Mouse (Mus musculus): ENCODE data around the gene Fstl5. TPM values are rescaled to one million over a fixed set of nuclear protein-coding genes. Genes with fewer than 3 reads are reported as not detected.

Fstl5 gene
- polyA plus RNA-seq, 1 experiment from 2014 or later = 1.7 TPM

DNA sequence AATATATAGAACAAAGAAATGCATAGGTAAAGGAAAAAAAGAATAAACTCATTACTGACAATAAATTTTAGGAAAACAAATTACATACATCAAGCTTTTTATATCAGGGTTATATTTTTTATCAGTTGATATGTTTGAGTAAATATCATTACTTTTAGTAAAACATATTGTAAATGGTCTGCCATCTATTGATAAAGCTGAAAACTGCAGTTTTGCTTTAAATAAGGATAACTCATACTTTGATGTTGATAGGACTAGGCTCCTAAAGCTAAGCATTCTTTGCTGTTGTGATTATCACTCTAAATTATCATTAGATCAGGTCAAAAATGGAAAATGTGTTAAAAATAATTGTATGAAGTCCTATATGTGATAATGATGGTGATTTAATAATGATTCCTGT is 493.3 kb downstream of the Fstl5 start:
- Histone ChIP-seq H3K4me3 (ENCODE audit: low read depth, low read length) (no peak overlapping the region), H3K4me1 (replicated peaks; ENCODE audit: control insufficient read depth, insufficient read depth) (no peaks in the 10 kb centered on the region), H3K36me3 (ENCODE audit: control insufficient read depth, insufficient read depth, low read length) (no peaks in the 10 kb centered on the region), H3K27me3 (ENCODE audit: control insufficient read depth, insufficient read depth, low read length) (no peaks in the 10 kb centered on the region), H3K9ac (ENCODE audit: low read length) (no peak overlapping the region), H3K9me3 (ENCODE audit: control insufficient read depth, low read length) (no peaks in the 10 kb centered on the region), H3K27ac (replicated peaks) (no peak overlapping the region), H3K4me2 (replicated peaks; ENCODE audit: low read depth) (no peak overlapping the region)
- no peak for ATAC-seq (ENCODE audit: low FRiP score, low TSS enrichment)
- no peak for DNase-seq (ENCODE audit: low spot score)
- TF ChIP-seq EP300 (optimal IDR thresholded peaks at IDR 0.05) (no peak), CTCF (IDR thresholded peaks at IDR 0.05; ENCODE audit: low read depth) (no peak)

DNA sequence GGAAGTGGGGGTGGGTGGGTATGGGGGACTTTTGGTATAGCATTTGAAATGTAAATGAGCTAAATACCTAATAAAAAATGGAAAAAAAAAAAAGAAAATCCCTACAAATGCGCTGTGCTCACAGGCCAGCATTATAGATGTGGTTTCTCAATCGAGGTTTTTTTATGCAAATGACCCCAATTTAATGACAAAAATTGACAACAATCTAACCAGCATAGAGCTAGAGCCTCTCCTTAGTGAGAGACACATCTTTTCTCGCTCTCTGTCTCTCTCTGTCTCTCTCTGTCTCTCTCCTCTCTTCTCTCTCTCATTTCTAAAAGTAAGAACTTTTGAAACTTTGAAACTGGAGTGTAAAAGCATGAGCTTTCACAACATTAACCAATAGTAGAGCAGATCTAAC is 498.4 kb downstream of the Fstl5 start:
- Histone ChIP-seq H3K4me1 (replicated peaks; ENCODE audit: control insufficient read depth, insufficient read depth) (no peaks in the 10 kb centered on the region), H3K27ac (replicated peaks) (no peak overlapping the region), H3K36me3 (ENCODE audit: control insufficient read depth, insufficient read depth, low read length) (no peaks in the 10 kb centered on the region), H3K4me2 (replicated peaks; ENCODE audit: low read depth) (no peak overlapping the region), H3K9ac (ENCODE audit: low read length) (no peak overlapping the region), H3K27me3 (ENCODE audit: control insufficient read depth, insufficient read depth, low read length) (no peaks in the 10 kb centered on the region), H3K4me3 (ENCODE audit: low read depth, low read length) (no peak overlapping the region), H3K9me3 (ENCODE audit: control insufficient read depth, low read length) (no peaks in the 10 kb centered on the region)
- 78% methylated on average over 3 of the region's 3 CpGs for WGBS
- DNase-seq (ENCODE audit: low spot score) = no peak
- TF ChIP-seq EP300 (optimal IDR thresholded peaks at IDR 0.05) = no peak
- no peak for TF ChIP-seq CTCF (IDR thresholded peaks at IDR 0.05; ENCODE audit: low read depth)
- no peak for ATAC-seq (ENCODE audit: low FRiP score, low TSS enrichment)

DNA sequence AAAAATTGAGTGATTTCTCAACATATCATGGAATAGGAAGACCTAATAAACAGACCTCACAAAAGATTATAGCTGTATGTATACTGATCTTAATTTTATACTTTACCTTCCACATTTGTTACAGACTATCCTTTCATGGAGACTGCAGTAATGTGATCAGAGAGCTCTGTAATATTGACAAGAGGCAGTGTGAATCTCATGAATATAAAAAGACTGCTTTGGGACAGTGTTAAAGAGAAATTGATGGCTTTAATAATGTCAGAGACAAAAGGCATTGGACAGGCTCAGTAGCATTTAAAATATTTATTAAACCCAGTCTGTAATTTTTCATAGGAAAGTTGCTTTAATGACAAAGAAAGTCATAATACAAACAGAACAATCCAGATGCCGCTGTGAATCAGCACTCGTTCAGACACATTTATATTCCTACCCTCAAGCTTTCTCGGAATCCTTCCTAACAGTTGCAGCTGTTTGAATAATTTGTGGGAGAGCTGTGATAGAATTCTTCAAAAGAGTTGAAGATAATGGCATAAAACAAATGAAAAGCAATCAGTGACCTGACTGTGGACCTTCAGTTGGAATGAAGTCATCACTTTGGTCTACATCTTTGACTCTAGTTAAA is 499.0 kb downstream of the Fstl5 start:
- no peak for DNase-seq (ENCODE audit: low spot score)
- H3K9ac ChIP-seq (ENCODE audit: low read length) = no peak overlapping the region
- H3K4me3 ChIP-seq (ENCODE audit: low read depth, low read length) = no peak overlapping the region
- no peak for ATAC-seq (ENCODE audit: low FRiP score, low TSS enrichment)
- H3K4me1 ChIP-seq (replicated peaks; ENCODE audit: control insufficient read depth, insufficient read depth) = no peaks in the 10 kb centered on the region
- H3K36me3 ChIP-seq (ENCODE audit: control insufficient read depth, insufficient read depth, low read length) = no peaks in the 10 kb centered on the region
- whole genome bisulfite sequencing = 53% methylated on average over 3 of the region's 3 CpGs
- H3K27me3 ChIP-seq (ENCODE audit: control insufficient read depth, insufficient read depth, low read length) = no peaks in the 10 kb centered on the region
- no peak overlapping the region for H3K4me2 ChIP-seq (replicated peaks; ENCODE audit: low read depth)
- no peaks in the 10 kb centered on the region for H3K9me3 ChIP-seq (ENCODE audit: control insufficient read depth, low read length)
- TF ChIP-seq EP300 (optimal IDR thresholded peaks at IDR 0.05) (no peak), CTCF (IDR thresholded peaks at IDR 0.05; ENCODE audit: low read depth) (no peak)
- no peak overlapping the region for H3K27ac ChIP-seq (replicated peaks)

DNA sequence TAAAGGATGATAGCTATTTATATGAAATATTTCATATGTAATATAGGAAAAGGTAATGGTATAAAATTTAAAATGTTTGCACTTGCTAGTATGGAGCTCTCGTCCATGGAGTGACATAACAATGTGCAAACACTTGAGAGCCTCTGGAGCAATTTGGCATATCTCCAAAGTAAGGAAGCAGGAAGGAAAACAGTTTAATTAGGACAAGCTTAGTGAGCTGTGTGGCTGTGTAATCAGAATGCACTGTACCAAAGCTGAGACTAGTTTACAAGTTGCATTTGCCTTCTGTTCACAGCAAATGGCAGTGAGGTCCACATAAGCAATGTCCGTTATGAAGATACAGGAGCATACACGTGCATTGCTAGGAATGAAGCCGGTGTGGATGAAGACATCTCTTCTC is 519.1 kb downstream of the Fstl5 start:
- Histone ChIP-seq H3K9ac (ENCODE audit: low read length) (no peak overlapping the region), H3K27ac (replicated peaks) (no peak overlapping the region), H3K36me3 (ENCODE audit: control insufficient read depth, insufficient read depth, low read length) (no peaks in the 10 kb centered on the region), H3K4me3 (ENCODE audit: low read depth, low read length) (no peak overlapping the region), H3K4me2 (replicated peaks; ENCODE audit: low read depth) (no peak overlapping the region), H3K4me1 (replicated peaks; ENCODE audit: control insufficient read depth, insufficient read depth) (no peaks in the 10 kb centered on the region), H3K9me3 (ENCODE audit: control insufficient read depth, low read length) (no peaks in the 10 kb centered on the region), H3K27me3 (ENCODE audit: control insufficient read depth, insufficient read depth, low read length) (no peaks in the 10 kb centered on the region)
- 50% methylated on average over 4 of the region's 4 CpGs for WGBS
- no peak for ATAC-seq (ENCODE audit: low FRiP score, low TSS enrichment)
- no peak for DNase-seq (ENCODE audit: low spot score)
- TF ChIP-seq CTCF (IDR thresholded peaks at IDR 0.05; ENCODE audit: low read depth) (no peak), EP300 (optimal IDR thresholded peaks at IDR 0.05) (no peak)

DNA sequence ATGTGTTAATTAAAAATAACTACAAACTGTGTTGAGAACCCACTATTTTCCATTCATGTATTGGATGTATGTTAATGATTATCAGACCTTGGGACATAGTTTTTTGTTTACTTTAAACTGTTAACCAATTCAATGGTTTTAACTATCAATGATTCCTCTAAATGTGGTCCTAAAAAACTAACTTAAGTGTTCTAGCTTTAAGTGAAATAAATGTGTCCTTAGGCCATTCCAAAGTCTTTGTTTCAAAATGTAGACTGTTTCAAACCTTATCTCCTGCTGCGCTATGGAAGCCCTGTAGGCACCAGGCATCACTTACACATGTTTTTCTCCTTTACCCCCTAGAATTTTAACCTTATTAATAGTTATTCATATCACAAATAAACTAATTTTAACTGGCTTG is 546.0 kb downstream of the Fstl5 start:
- H3K4me1 ChIP-seq (replicated peaks; ENCODE audit: control insufficient read depth, insufficient read depth) = no peaks in the 10 kb centered on the region
- no peak overlapping the region for H3K4me3 ChIP-seq (ENCODE audit: low read depth, low read length)
- H3K36me3 ChIP-seq (ENCODE audit: control insufficient read depth, insufficient read depth, low read length) = no peaks in the 10 kb centered on the region
- no peak for TF ChIP-seq EP300 (optimal IDR thresholded peaks at IDR 0.05)
- TF ChIP-seq CTCF (IDR thresholded peaks at IDR 0.05; ENCODE audit: low read depth) = no peak
- no peaks in the 10 kb centered on the region for H3K9me3 ChIP-seq (ENCODE audit: control insufficient read depth, low read length)
- no peak overlapping the region for H3K9ac ChIP-seq (ENCODE audit: low read length)
- no peak for ATAC-seq (ENCODE audit: low FRiP score, low TSS enrichment)
- no peak overlapping the region for H3K4me2 ChIP-seq (replicated peaks; ENCODE audit: low read depth)
- DNase-seq (ENCODE audit: low spot score) = no peak
- 77% methylated on average over 1 of the region's 1 CpGs for WGBS
- no peaks in the 10 kb centered on the region for H3K27me3 ChIP-seq (ENCODE audit: control insufficient read depth, insufficient read depth, low read length)
- H3K27ac ChIP-seq (replicated peaks) = no peak overlapping the region

DNA sequence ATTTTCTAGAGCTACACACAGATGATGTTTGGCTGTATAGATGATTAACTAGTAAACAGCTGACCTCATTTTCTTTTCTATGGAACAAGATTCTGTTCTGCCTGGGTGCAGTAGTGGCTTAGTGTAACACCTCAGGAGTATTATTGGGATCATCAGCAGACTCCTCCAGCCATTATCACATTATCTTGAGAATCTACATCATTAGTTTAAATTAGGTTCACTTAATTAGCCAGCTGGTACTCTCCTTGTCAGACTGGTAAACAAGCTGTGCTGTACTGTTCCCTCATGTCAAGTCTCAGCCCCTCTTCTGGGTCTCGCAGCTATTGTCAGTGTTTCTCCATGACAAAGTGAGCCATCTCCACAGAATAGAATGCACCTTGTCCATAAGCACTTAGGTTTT is 580.2 kb downstream of the Fstl5 start:
- no peak for DNase-seq (ENCODE audit: low spot score)
- ATAC-seq (ENCODE audit: low FRiP score, low TSS enrichment) = no peak
- Histone ChIP-seq H3K9me3 (ENCODE audit: control insufficient read depth, low read length) (no peaks in the 10 kb centered on the region), H3K9ac (ENCODE audit: low read length) (no peak overlapping the region), H3K4me1 (replicated peaks; ENCODE audit: control insufficient read depth, insufficient read depth) (no peaks in the 10 kb centered on the region), H3K27ac (replicated peaks) (no peak overlapping the region), H3K4me3 (ENCODE audit: low read depth, low read length) (no peak overlapping the region), H3K36me3 (ENCODE audit: control insufficient read depth, insufficient read depth, low read length) (no peaks in the 10 kb centered on the region), H3K4me2 (replicated peaks; ENCODE audit: low read depth) (no peak overlapping the region), H3K27me3 (ENCODE audit: control insufficient read depth, insufficient read depth, low read length) (no peaks in the 10 kb centered on the region)
- 74% methylated on average over 1 of the region's 1 CpGs for WGBS
- no peak for TF ChIP-seq CTCF (IDR thresholded peaks at IDR 0.05; ENCODE audit: low read depth)
- no peak for TF ChIP-seq EP300 (optimal IDR thresholded peaks at IDR 0.05)
